Mouse (Mus musculus) kidney, postnatal 10 days (tissue): ENCODE measurements around the gene Npas3.

ENCODE experiments used
- DNase-seq: peaks from one replicate; pipeline ENCODE4 v3.0.0; 2021; ENCODE audit warnings: mixed read lengths

Gene Npas3

GRCm38 (mm10) chr12:53722156-53722555 lies 473.7 kb downstream of the Npas3 start:
- no peak for DNase-seq

GRCm38 (mm10) chr12:53722718-53723698 lies 474.5 kb downstream of the Npas3 start:
- DNase-seq: no peak

- no peak for DNase-seq
Measured at GRCm38 (mm10) chr12:53729275-53729674, 480.8 kb downstream of the Npas3 start.

GRCm38 (mm10) chr12:53738549-53739292 lies 490.2 kb downstream of the Npas3 start:
- DNase-seq: no peak

- DNase-seq: peak; percentile 42
Measured at GRCm38 (mm10) chr12:53746653-53747052, 498.2 kb downstream of the Npas3 start.

- no peak for DNase-seq
Measured at GRCm38 (mm10) chr12:53749375-53749774, 500.9 kb downstream of the Npas3 start.

GRCm38 (mm10) chr12:53752281-53753072 lies 504.0 kb downstream of the Npas3 start:
- DNase-seq: no peak

- no peak for DNase-seq
Measured at GRCm38 (mm10) chr12:53753368-53753937, 505.0 kb downstream of the Npas3 start.

- no peak for DNase-seq
Measured at GRCm38 (mm10) chr12:53754236-53754635, 505.8 kb downstream of the Npas3 start.

- DNase-seq: no peak
Measured at GRCm38 (mm10) chr12:53757631-53758030, 509.2 kb downstream of the Npas3 start.

GRCm38 (mm10) chr12:53758356-53758755 lies 509.9 kb downstream of the Npas3 start:
- DNase-seq: no peak

- no peak for DNase-seq
Measured at GRCm38 (mm10) chr12:53764143-53764542, 515.7 kb downstream of the Npas3 start.

GRCm38 (mm10) chr12:53768392-53768791 lies 519.9 kb downstream of the Npas3 start:
- peak; percentile 74 for DNase-seq

- DNase-seq: no peak
Measured at GRCm38 (mm10) chr12:53771394-53771936, 523.0 kb downstream of the Npas3 start.

GRCm38 (mm10) chr12:53781850-53782552 lies 533.5 kb downstream of the Npas3 start:
- DNase-seq: no peak

GRCm38 (mm10) chr12:53789501-53789900 lies 541.0 kb downstream of the Npas3 start:
- DNase-seq: no peak

GRCm38 (mm10) chr12:53794718-53795400 lies 546.4 kb downstream of the Npas3 start:
- DNase-seq: no peak

- DNase-seq: no peak
Measured at GRCm38 (mm10) chr12:53801831-53802230, 553.4 kb downstream of the Npas3 start.

GRCm38 (mm10) chr12:53802381-53802780 lies 553.9 kb downstream of the Npas3 start:
- no peak for DNase-seq

GRCm38 (mm10) chr12:53810081-53810480 lies 561.6 kb downstream of the Npas3 start:
- DNase-seq: no peak

GRCm38 (mm10) chr12:53814291-53814690 lies 565.8 kb downstream of the Npas3 start:
- DNase-seq: no peak
